Mouse (Mus musculus) liver, embryonic 13.5 days (tissue): ENCODE measurements around the gene E2f4. TPM values are rescaled to one million over a fixed set of nuclear protein-coding genes. Genes with fewer than 3 reads are reported as not detected.

ENCODE experiments used
- ATAC-seq: fragments of 200-750 bp; cut with Nextera tagmentation; 2 replicates; pipeline ENCODE4 v1.8.0; 2017; ENCODE audit warnings: low read depth, mild to moderate bottlenecking, moderate number of reproducible peaks, moderate library complexity
- DNase-seq: peaks from one replicate; pipeline ENCODE4 v3.0.0; 2022
- H3K27ac ChIP-seq: fragments of 300-500 bp; sonication (generic); 2 replicates; pipeline ENCODE4 v1.5.1; 2015; ENCODE audit warnings: moderate library complexity, mild to moderate bottlenecking, inconsistent platforms
- H3K27me3 ChIP-seq: fragments of 300-500 bp; sonication (generic); 2 replicates; pipeline ENCODE4 v1.6.1; 2015; ENCODE audit warnings: mild to moderate bottlenecking, inconsistent platforms
- H3K36me3 ChIP-seq: fragments of 300-500 bp; sonication (generic); 2 replicates; pipeline ENCODE4 v1.6.1; 2015; ENCODE audit warnings: mild to moderate bottlenecking, inconsistent platforms
- H3K4me1 ChIP-seq: fragments of 300-500 bp; sonication (generic); replicated peaks from 2 replicates; pipeline ENCODE4 v1.6.1; 2015; ENCODE audit warnings: inconsistent platforms
- H3K4me2 ChIP-seq: fragments of 300-500 bp; sonication (generic); 2 replicates; pipeline ENCODE4 v1.6.1; 2015; ENCODE audit warnings: inconsistent platforms, mild to moderate bottlenecking, moderate library complexity
- H3K4me3 ChIP-seq: fragments of 300-500 bp; sonication (generic); replicated peaks from 2 replicates; pipeline ENCODE4 v1.5.1; 2015; ENCODE audit warnings: mild to moderate bottlenecking, inconsistent platforms
- H3K9ac ChIP-seq: fragments of 300-500 bp; sonication (generic); 2 replicates; pipeline ENCODE4 v1.6.1; 2015; ENCODE audit warnings: mild to moderate bottlenecking, inconsistent platforms
- H3K9me3 ChIP-seq: fragments of 300-500 bp; sonication (generic); replicated peaks from 2 replicates; pipeline ENCODE4 v1.6.1; 2016; ENCODE audit warnings: inconsistent platforms
- WGBS: fragments of 180-500 bp; shearing (Covaris S2); methylation state at CpG from one replicate; pipeline ENCODE4 v1.1.7; 2015; ENCODE audit not compliant: insufficient replicate concordance; 5-methylcytosine and 5-hydroxymethylcytosine counted together
- polyA plus RNA-seq: library from polyadenylated mRNA; unstranded; fragments of >200 nt; fragmentation: Nextera tagmentation; extraction: Ambion mirVana; gene quantifications from 2 replicates; pipeline ENCODE4 v1.2.1, GENCODE M21; 2015

Gene E2f4
- polyA plus RNA-seq, 1 experiment from 2014 or later, result 187 TPM

GRCm38 (mm10) chr8:105295895-105296573 is 1.4 kb upstream of the E2f4 start, which contains the start of gene Exoc3l:
Gene Exoc3l (minus strand): TSS chr8:105296101.
- Histone ChIP-seq H3K4me1 (peaks cover 45% of the 10 kb centered on the region), H3K4me2 (peak within 1 kb of the TSS; percentile 95), H3K36me3 (peaks cover 25% of the 10 kb centered on the region), H3K27ac (peak within 1 kb of the TSS; percentile 97), H3K4me3 (peak within 1 kb of the TSS; percentile 99), H3K9ac (peak within 1 kb of the TSS; percentile 99), H3K27me3 (peaks cover 2% of the 10 kb centered on the region; the same call in 1 of the 2 replicates), H3K9me3 (no peaks in the 10 kb centered on the region)
- DNase-seq, result no peak
- WGBS, result 32% methylated on average over 11 of the region's 11 CpGs
- ATAC-seq, result no peak

- Histone ChIP-seq H3K36me3 (peaks cover 50% of the 10 kb centered on the region), H3K4me3 (peak overlapping the region; percentile 99), H3K4me2 (peak overlapping the region; percentile 95), H3K4me1 (peaks cover 71% of the 10 kb centered on the region), H3K9me3 (no peaks in the 10 kb centered on the region), H3K27me3 (no peaks in the 10 kb centered on the region; the same call in 1 of the 2 replicates), H3K27ac (peak overlapping the region; percentile 97), H3K9ac (peak overlapping the region; percentile 99)
- DNase-seq (no peak), ATAC-seq (peak; percentile 15; the same call in 1 of the 2 replicates)
- 26% methylated on average over 18 of the region's 18 CpGs for WGBS
These were observed 1.1 kb downstream of the E2f4 start for GRCm38 (mm10) chr8:105298351-105299252.

- Histone ChIP-seq H3K36me3 (peaks cover 64% of the 10 kb centered on the region), H3K27ac (peak overlapping the region; percentile 97), H3K4me1 (peaks cover 85% of the 10 kb centered on the region), H3K9ac (peak overlapping the region; percentile 99), H3K27me3 (no peaks in the 10 kb centered on the region; the same call in 1 of the 2 replicates), H3K4me2 (peak overlapping the region; percentile 95), H3K9me3 (no peaks in the 10 kb centered on the region), H3K4me3 (peak overlapping the region; percentile 99)
- DNase-seq (peak; percentile 90), ATAC-seq (peak; percentile 94)
- WGBS, result 24% methylated on average over 8 of the region's 8 CpGs
These were observed 2.5 kb downstream of the E2f4 start for GRCm38 (mm10) chr8:105299962-105300361.

GRCm38 (mm10) chr8:105303396-105303795 is 5.9 kb downstream of the E2f4 start:
- WGBS, result 64% methylated on average over 8 of the region's 8 CpGs
- peak overlapping the region; percentile 97 for H3K27ac ChIP-seq
- no peaks in the 10 kb centered on the region for H3K27me3 ChIP-seq
- peaks cover 82% of the 10 kb centered on the region for H3K4me1 ChIP-seq
- H3K36me3 ChIP-seq, result peaks cover 95% of the 10 kb centered on the region
- H3K9ac ChIP-seq, result no peak overlapping the region
- H3K9me3 ChIP-seq, result no peaks in the 10 kb centered on the region
- peak overlapping the region; percentile 95 for H3K4me2 ChIP-seq
- no peak overlapping the region for H3K4me3 ChIP-seq
- ATAC-seq (no peak), DNase-seq (no peak)

- 88% methylated on average over 9 of the region's 9 CpGs for WGBS
These were observed 6.4 kb downstream of the E2f4 start for GRCm38 (mm10) chr8:105303874-105304273.

GRCm38 (mm10) chr8:105304325-105305210 is 7.1 kb downstream of the E2f4 start:
- Histone ChIP-seq H3K9ac (peak overlapping the region; percentile 41), H3K27ac (peak overlapping the region; percentile 97), H3K4me2 (peak overlapping the region; percentile 62), H3K4me1 (peaks cover 72% of the 10 kb centered on the region), H3K9me3 (no peaks in the 10 kb centered on the region), H3K4me3 (0 out of 2 replicates have a peak overlapping the region, but pooled peaks have one; percentile 20), H3K36me3 (peaks cover 97% of the 10 kb centered on the region), H3K27me3 (no peaks in the 10 kb centered on the region)
- DNase-seq (no peak), ATAC-seq (peak; percentile 3; the same call in 1 of the 2 replicates)
- WGBS, result 70% methylated on average over 9 of the region's 9 CpGs

More at GRCm38 (mm10) chr8:105303874-105304273, 6.4 kb downstream of the E2f4 start:
- DNase-seq (no peak), ATAC-seq (no peak)
- peak overlapping the region; percentile 97 for H3K27ac ChIP-seq
- H3K4me3 ChIP-seq, result peak overlapping the region; percentile 20; the same call in 1 of the 2 replicates
- H3K9me3 ChIP-seq, result no peaks in the 10 kb centered on the region
- H3K4me2 ChIP-seq, result peak overlapping the region; percentile 95
- no peaks in the 10 kb centered on the region for H3K27me3 ChIP-seq
- H3K4me1 ChIP-seq, result peaks cover 77% of the 10 kb centered on the region
- H3K9ac ChIP-seq, result peak overlapping the region; percentile 23; the same call in 1 of the 2 replicates
- peaks cover 95% of the 10 kb centered on the region for H3K36me3 ChIP-seq

- peak within 1 kb of the TSS; percentile 62 for H3K4me2 ChIP-seq
- 18% methylated on average over 30 of the region's 30 CpGs for WGBS
- ATAC-seq (peak; percentile 75), DNase-seq (peak; percentile 57)
- peaks cover 97% of the 10 kb centered on the region for H3K36me3 ChIP-seq
- peaks cover 66% of the 10 kb centered on the region for H3K4me1 ChIP-seq
- no peaks in the 10 kb centered on the region for H3K9me3 ChIP-seq
- peak within 1 kb of the TSS; percentile 97 for H3K27ac ChIP-seq
- H3K9ac ChIP-seq, result peak within 1 kb of the TSS; percentile 59
- no peaks in the 10 kb centered on the region for H3K27me3 ChIP-seq
- H3K4me3 ChIP-seq, result peak within 1 kb of the TSS; percentile 45
These were observed 8.0 kb downstream of the E2f4 start, which contains the start of gene Elmo3 for GRCm38 (mm10) chr8:105305211-105306145. Gene Elmo3 (plus strand): TSS chr8:105305601.

- WGBS, result 72% methylated on average over 5 of the region's 5 CpGs
- peak overlapping the region; percentile 97 for H3K27ac ChIP-seq
- peak overlapping the region; percentile 45 for H3K4me3 ChIP-seq
- no peak for ATAC-seq
- no peaks in the 10 kb centered on the region for H3K9me3 ChIP-seq
- H3K9ac ChIP-seq, result peak overlapping the region; percentile 59
- peaks cover 60% of the 10 kb centered on the region for H3K4me1 ChIP-seq
- H3K27me3 ChIP-seq, result no peaks in the 10 kb centered on the region
- peak overlapping the region; percentile 62 for H3K4me2 ChIP-seq
- DNase-seq, result no peak
- peaks cover 97% of the 10 kb centered on the region for H3K36me3 ChIP-seq
These were observed 8.8 kb downstream of the E2f4 start for GRCm38 (mm10) chr8:105306146-105306691.

- DNase-seq, result no peak
- WGBS, result 93% methylated on average over 13 of the region's 13 CpGs
- Histone ChIP-seq H3K4me3 (no peak overlapping the region), H3K9me3 (no peaks in the 10 kb centered on the region), H3K4me2 (no peak overlapping the region), H3K4me1 (peaks cover 60% of the 10 kb centered on the region), H3K27me3 (no peaks in the 10 kb centered on the region), H3K9ac (no peak overlapping the region), H3K36me3 (peaks cover 97% of the 10 kb centered on the region), H3K27ac (no peak overlapping the region)
- no peak for ATAC-seq
These were observed 10.2 kb downstream of the E2f4 start for GRCm38 (mm10) chr8:105307670-105308069.
